Mouse (Mus musculus) activated CD4-positive, CD25-positive, alpha-beta regulatory T cell (primary cell): ENCODE data around the gene Olfr228. TPM values are rescaled to one million over a fixed set of nuclear protein-coding genes. Genes with fewer than 3 reads are reported as not detected.

ENCODE experiments used
- polyA plus RNA-seq, 2 experiments: library from polyadenylated mRNA; unstranded; fragments of 100-300 nt; shearing (Covaris generic); gene quantifications; one replicate each; pipeline ENCODE4 v1.2.1; 2017

The Olfr228 gene
- not detected for polyA plus RNA-seq

DNA sequence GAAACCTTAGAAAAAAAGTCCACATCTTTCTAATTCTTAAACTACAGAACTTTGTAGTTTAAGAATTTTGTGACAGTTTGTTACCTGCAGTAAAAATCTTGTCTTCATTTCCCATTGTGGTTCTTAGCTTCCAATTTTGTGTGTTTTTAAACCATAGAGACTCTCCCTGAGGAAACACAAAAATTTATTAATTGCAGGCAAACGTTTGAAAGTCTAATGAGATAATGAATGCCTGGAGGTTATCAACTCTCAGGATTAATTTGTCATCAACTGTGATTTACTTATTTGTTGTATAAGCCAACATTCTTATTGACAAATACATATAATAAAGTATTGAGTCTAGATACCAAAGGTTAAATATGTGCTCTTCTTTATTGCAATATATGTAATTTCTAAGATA lies at the start of gene Olfr228:
Gene Olfr228 (minus strand): TSS at position 101 of the 400 bp plus-strand sequence.

DNA sequence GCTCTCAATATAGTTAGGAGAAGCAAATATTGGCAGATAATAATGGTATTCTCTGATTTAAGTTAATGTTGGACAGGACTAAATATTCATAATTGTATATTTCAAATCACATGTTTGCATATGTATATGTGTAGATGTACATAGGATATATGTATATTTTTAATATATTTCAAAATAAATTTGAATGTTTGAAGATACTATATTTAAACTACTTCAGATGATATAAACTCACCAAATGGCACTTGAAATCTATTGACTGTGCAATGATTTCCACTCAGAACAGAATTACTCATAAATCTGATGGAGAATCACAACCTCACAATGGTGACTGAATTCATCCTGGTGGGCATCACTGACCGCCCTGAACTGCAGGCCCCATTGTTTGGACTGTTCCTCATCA lies 21.0 kb upstream of the Olfr228 start, which contains the start of gene Olfr1076:
Gene Olfr1076 (plus strand): TSS at position 301 of the 400 bp plus-strand sequence.

DNA sequence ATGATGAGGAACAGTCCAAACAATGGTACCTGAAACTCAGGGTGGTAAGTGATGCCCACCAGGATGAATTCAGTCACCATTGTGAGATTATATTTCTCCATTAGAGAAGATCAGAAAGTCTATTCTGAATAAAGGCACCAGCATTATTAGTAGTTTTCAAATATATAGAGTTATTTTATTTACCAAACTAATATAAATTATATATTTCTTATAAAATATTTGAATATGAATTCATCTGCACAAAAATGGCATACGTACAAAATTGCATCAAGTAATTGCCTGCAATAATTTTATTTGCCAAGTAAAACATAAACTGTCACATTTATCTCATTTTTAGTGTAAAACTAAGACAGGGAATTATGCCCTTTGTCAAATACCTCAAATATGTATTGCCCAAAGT lies 31.0 kb downstream of the Olfr228 start, which contains the start of gene Olfr1066:
Gene Olfr1066 (minus strand): TSS at position 101 of the 400 bp plus-strand sequence.

DNA sequence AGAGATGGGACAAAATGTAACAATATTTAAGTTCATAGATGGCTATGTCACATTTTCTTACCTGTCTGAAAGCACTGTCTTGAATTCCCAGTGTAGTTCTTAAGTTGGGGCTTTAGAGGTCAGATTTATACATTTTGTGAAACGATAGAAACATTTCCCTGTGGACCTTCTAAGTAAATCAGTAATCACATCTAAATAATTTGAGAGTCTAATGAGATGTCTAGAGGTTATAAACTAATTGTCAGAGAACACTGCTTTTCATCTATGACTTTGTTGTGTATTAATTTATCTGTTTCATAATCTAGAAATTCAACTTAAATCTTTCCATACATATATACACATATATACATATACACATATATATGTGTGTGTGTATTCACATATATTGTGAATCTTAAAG lies 36.7 kb downstream of the Olfr228 start, which contains the start of gene Olfr1065:
Gene Olfr1065 (minus strand): TSS at position 101 of the 400 bp plus-strand sequence.

Other genes starting within 250 kb of the Olfr228 start
- gene Olfr1048, start 247.1 kb downstream of the Olfr228 start, polyA plus RNA-seq: under 1 TPM in 1 of 2 experiments, not detected in 1; 0.39 TPM
- gene Olfr1049, start 229.1 kb downstream of the Olfr228 start, polyA plus RNA-seq: not detected
- not detected for gene Olfr1051, start 208.3 kb downstream of the Olfr228 start, polyA plus RNA-seq
- not detected for gene Olfr1052, start 194.9 kb downstream of the Olfr228 start, polyA plus RNA-seq
- gene Olfr1053, start 172.1 kb downstream of the Olfr228 start, polyA plus RNA-seq: not detected
- not detected for gene Olfr1054, start 152.0 kb downstream of the Olfr228 start, polyA plus RNA-seq
- not detected for gene Olfr1055, start 137.1 kb downstream of the Olfr228 start, polyA plus RNA-seq
- gene Olfr1056, start 124.9 kb downstream of the Olfr228 start, polyA plus RNA-seq: not detected
- not detected for gene Olfr1057, start 109.0 kb downstream of the Olfr228 start, polyA plus RNA-seq
- under 1 TPM in 1 of 2 experiments, not detected in 1; 0.29 TPM for gene Olfr1058, start 98.8 kb downstream of the Olfr228 start, polyA plus RNA-seq
- gene Olfr1061, start 73.3 kb downstream of the Olfr228 start, polyA plus RNA-seq: not detected
- not detected for gene Olfr1062, start 60.6 kb downstream of the Olfr228 start, polyA plus RNA-seq
- under 1 TPM in 1 of 2 experiments, not detected in 1; 0.34 TPM for gene Olfr1065, start 36.8 kb downstream of the Olfr228 start, polyA plus RNA-seq
- not detected for gene Olfr1066, start 31.1 kb downstream of the Olfr228 start, polyA plus RNA-seq
- not detected for gene Olfr1076, start 21.1 kb upstream of the Olfr228 start, polyA plus RNA-seq
- not detected for gene Olfr1079, start 55.1 kb upstream of the Olfr228 start, polyA plus RNA-seq
- gene Olfr1080, start 70.8 kb upstream of the Olfr228 start, polyA plus RNA-seq: not detected
- not detected for gene Olfr1082, start 111.6 kb upstream of the Olfr228 start, polyA plus RNA-seq
- gene Olfr1084, start 152.3 kb upstream of the Olfr228 start, polyA plus RNA-seq: not detected
- not detected for gene Olfr1085, start 174.6 kb upstream of the Olfr228 start, polyA plus RNA-seq
- gene Olfr1086, start 192.7 kb upstream of the Olfr228 start, polyA plus RNA-seq: not detected
- not detected for gene Olfr1087, start 211.0 kb upstream of the Olfr228 start, polyA plus RNA-seq
- gene Olfr1089, start 246.3 kb upstream of the Olfr228 start, polyA plus RNA-seq: not detected